Mouse (Mus musculus) NIH3T3 (cell line): ENCODE results near the gene Sbno2.

Experiments used
- DNase-seq: peaks from one replicate; pipeline ENCODE4 v3.0.0-alpha.2; 2012; ENCODE audit warnings: low read depth

Sbno2 gene

GRCm38 (mm10) chr10:80017361-80017760 is 88.0 kb downstream of the Sbno2 start:
- DNase-seq, result no peak

- DNase-seq, result no peak
Measured at GRCm38 (mm10) chr10:80016931-80017330, 88.4 kb downstream of the Sbno2 start.

- no peak for DNase-seq
Measured at GRCm38 (mm10) chr10:80016511-80016910, 88.9 kb downstream of the Sbno2 start, which contains the start of gene Arhgap45. Gene Arhgap45, plus strand, starts transcription at chr10:80016653.

GRCm38 (mm10) chr10:80015583-80015982 is 89.8 kb downstream of the Sbno2 start:
- no peak for DNase-seq

- DNase-seq, result peak; percentile 83
Measured at GRCm38 (mm10) chr10:80014484-80015290, 90.7 kb downstream of the Sbno2 start.

GRCm38 (mm10) chr10:80013609-80014008 is 91.8 kb downstream of the Sbno2 start:
- DNase-seq, result no peak

- DNase-seq, result no peak
Measured at GRCm38 (mm10) chr10:80011740-80012139, 93.6 kb downstream of the Sbno2 start.
